Mouse (Mus musculus): ENCODE results near the gene Ssh1.
A peak's percentile ranks its signal among the peaks of the same experiment; 100 is the strongest.

Gene Ssh1

GRCm38 (mm10) chr5:113993487-113994465 lies at the start of gene Ssh1:
Gene Ssh1, minus strand, starts transcription at chr5:113993894.
- peak; percentile 90 for DNase-seq (ENCODE audit: inconsistent ontology term)

GRCm38 (mm10) chr5:114041327-114041930 lies 47.7 kb upstream of the Ssh1 start:
- DNase-seq (ENCODE audit: inconsistent ontology term) = peak; percentile 36

GRCm38 (mm10) chr5:114040911-114041310 lies 47.2 kb upstream of the Ssh1 start:
- no peak for DNase-seq (ENCODE audit: inconsistent ontology term)

- DNase-seq (ENCODE audit: inconsistent ontology term) = no peak
Observed at GRCm38 (mm10) chr5:114040508-114040907, 46.8 kb upstream of the Ssh1 start.

- DNase-seq (ENCODE audit: inconsistent ontology term) = peak; percentile 36
Observed at GRCm38 (mm10) chr5:114035111-114035510, 41.4 kb upstream of the Ssh1 start.

GRCm38 (mm10) chr5:114034393-114034792 lies 40.7 kb upstream of the Ssh1 start:
- DNase-seq (ENCODE audit: inconsistent ontology term) = no peak

GRCm38 (mm10) chr5:114032161-114032763 lies 38.6 kb upstream of the Ssh1 start:
- no peak for DNase-seq (ENCODE audit: inconsistent ontology term)

- DNase-seq (ENCODE audit: inconsistent ontology term) = no peak
Observed at GRCm38 (mm10) chr5:114030652-114031051, 37.0 kb upstream of the Ssh1 start.

GRCm38 (mm10) chr5:114028111-114028510 lies 34.4 kb upstream of the Ssh1 start:
- no peak for DNase-seq (ENCODE audit: inconsistent ontology term)

- DNase-seq (ENCODE audit: inconsistent ontology term) = no peak
Observed at GRCm38 (mm10) chr5:114027217-114027944, 33.7 kb upstream of the Ssh1 start.

- peak; percentile 19 for DNase-seq (ENCODE audit: inconsistent ontology term)
Observed at GRCm38 (mm10) chr5:114024885-114025284, 31.2 kb upstream of the Ssh1 start.

GRCm38 (mm10) chr5:114024390-114024789 lies 30.7 kb upstream of the Ssh1 start:
- no peak for DNase-seq (ENCODE audit: inconsistent ontology term)

- no peak for DNase-seq (ENCODE audit: inconsistent ontology term)
Observed at GRCm38 (mm10) chr5:114015121-114015520, 21.4 kb upstream of the Ssh1 start.

- no peak for DNase-seq (ENCODE audit: inconsistent ontology term)
Observed at GRCm38 (mm10) chr5:114009049-114009448, 15.4 kb upstream of the Ssh1 start.

GRCm38 (mm10) chr5:114007753-114008453 lies 14.2 kb upstream of the Ssh1 start:
- no peak for DNase-seq (ENCODE audit: inconsistent ontology term)

- DNase-seq (ENCODE audit: inconsistent ontology term) = no peak
Observed at GRCm38 (mm10) chr5:114006974-114007373, 13.3 kb upstream of the Ssh1 start.

GRCm38 (mm10) chr5:114005100-114005499 lies 11.4 kb upstream of the Ssh1 start:
- no peak for DNase-seq (ENCODE audit: inconsistent ontology term)

GRCm38 (mm10) chr5:114004573-114004972 lies 10.9 kb upstream of the Ssh1 start:
- DNase-seq (ENCODE audit: inconsistent ontology term) = no peak

- no peak for DNase-seq (ENCODE audit: inconsistent ontology term)
Observed at GRCm38 (mm10) chr5:114003542-114003941, 9.8 kb upstream of the Ssh1 start, which contains the start of gene Dao. Gene Dao, plus strand, starts transcription at chr5:114003703.

- DNase-seq (ENCODE audit: inconsistent ontology term) = no peak
Observed at GRCm38 (mm10) chr5:113999382-113999781, 5.7 kb upstream of the Ssh1 start.

GRCm38 (mm10) chr5:113996458-113996857 lies 2.8 kb upstream of the Ssh1 start:
- DNase-seq (ENCODE audit: inconsistent ontology term) = peak; percentile 79

All from Muller cell, postnatal 12 days (primary cell).